Mouse (Mus musculus) fat pad, adult 2 months (tissue): ENCODE measurements around the gene Megf11.
A peak's percentile ranks its signal among the peaks of the same experiment; 100 is the strongest.

Source experiments
- DNase-seq: peaks from one replicate; pipeline ENCODE4 v3.0.0-alpha.2; 2011; ENCODE audit warnings: low read depth, low spot score; ENCODE audit errors: extremely low read depth

The Megf11 gene

DNA sequence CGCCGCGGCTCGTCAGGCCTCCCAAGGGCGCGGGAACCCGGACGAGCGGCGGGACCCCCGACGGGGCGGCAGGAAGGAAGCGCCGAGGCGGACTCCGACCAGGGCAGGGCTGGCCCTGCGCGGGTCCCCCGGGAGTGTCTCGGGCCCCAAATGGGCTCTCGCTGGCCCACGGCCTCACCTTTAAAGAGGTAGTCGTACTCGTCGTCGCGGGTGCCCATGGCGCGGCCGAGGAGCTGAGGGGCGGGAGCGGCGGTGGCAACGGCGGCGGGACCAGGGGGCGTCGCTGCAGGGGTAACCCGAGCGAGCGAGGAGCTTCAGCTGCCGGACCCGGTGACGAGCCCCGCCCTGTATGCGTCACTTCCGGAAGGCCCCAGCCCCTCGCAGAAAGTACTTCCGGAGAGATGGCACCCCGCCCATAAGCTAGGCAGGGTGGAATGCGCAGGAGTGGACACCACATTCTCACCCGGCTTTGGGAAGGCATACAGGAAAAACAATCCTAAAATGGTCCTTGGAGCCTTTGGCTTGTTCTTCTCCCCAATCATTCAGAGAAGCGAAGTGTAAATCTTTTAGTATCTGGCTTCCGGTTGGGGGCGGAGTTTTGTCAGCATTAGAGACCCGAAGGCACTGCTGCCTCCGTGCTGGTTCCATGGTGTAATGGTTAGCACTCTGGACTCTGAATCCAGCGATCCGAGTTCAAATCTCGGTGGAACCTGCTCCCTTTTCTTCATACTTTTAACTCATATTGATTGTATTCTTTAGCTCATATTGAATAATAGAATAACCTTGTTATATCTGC lies 352.2 kb downstream of the Megf11 start, which contains the start of gene Rab11a:
Rab11a (minus strand) TSS at position 353 of the 796 bp plus-strand sequence.
- DNase-seq = peak; percentile 8

GRCm38 (mm10) chr9:64739001-64739400 lies 353.6 kb downstream of the Megf11 start:
- DNase-seq = no peak

GRCm38 (mm10) chr9:64742453-64742852 lies 357.0 kb downstream of the Megf11 start:
- no peak for DNase-seq

DNA sequence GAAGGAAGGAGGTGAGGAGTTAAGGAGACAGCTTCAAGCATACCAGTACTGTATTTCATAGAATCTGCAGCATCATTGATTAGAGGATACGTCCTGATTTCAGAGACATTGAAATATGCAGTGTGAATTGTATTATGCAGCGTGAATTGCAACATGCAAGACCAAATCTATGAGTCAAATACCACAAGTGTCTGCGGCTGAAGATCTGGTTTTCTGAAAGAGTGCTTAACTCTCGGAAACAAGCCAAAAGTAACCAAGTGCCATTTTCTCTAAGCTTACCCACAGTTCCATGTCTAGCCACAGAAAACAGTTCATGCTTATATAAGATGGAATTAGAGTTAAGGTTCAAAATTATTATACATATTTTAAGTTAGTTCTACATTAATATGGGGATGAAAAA lies 362.3 kb downstream of the Megf11 start:
- no peak for DNase-seq

- no peak for DNase-seq
Measured at GRCm38 (mm10) chr9:64749314-64749713, 363.9 kb downstream of the Megf11 start.

DNA sequence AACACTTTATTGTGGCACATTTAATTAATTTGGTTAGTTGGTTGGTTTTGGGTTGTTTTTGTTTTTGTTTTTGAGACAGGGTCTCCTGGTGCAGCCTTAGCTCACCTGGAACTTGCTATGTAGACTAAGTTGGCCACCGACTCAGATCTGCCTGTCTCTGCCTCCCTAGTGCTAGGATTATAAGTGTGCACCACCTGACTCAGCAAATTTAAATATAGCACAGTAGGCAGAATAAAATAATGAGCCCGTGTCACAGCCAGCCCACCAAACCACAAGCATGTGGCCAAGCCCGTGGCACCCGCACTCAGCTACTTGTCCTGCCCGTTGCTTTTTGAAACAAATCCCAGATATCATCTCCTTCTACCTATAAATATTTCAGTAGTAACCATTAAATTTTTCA lies 367.1 kb downstream of the Megf11 start:
- no peak for DNase-seq

- DNase-seq = no peak
Measured at GRCm38 (mm10) chr9:64758052-64758451, 372.6 kb downstream of the Megf11 start.
